Mouse (Mus musculus) myocyte (in vitro differentiated cells): ENCODE measurements around the gene Tnfrsf26. TPM values are rescaled to one million over a fixed set of nuclear protein-coding genes. Genes with fewer than 3 reads are reported as not detected.

Source experiments
- H3K27me3 ChIP-seq: one replicate; pipeline ENCODE4 v1.6.1; 2011; ENCODE audit not compliant: control insufficient read depth, insufficient read depth, insufficient read length
- H3K36me3 ChIP-seq: one replicate; pipeline ENCODE4 v1.6.1; 2011; ENCODE audit not compliant: control insufficient read depth, insufficient read depth
- H3K4me2 ChIP-seq: one replicate; pipeline ENCODE4 v1.6.1; 2011; ENCODE audit warnings: low read depth, control low read depth
- H3K4me3 ChIP-seq: one replicate; pipeline ENCODE4 v1.5.1; 2011; ENCODE audit warnings: mild to moderate bottlenecking, control low read depth, moderate library complexity
- H3K79me2 ChIP-seq: one replicate; pipeline ENCODE4 v1.6.1; 2011; ENCODE audit not compliant: control insufficient read depth, insufficient read depth
- H3ac ChIP-seq: one replicate; pipeline ENCODE4 v1.6.1; 2011; ENCODE audit not compliant: control insufficient read depth, insufficient read length
- CEBPB ChIP-seq: IDR thresholded peaks from 2 replicates; pipeline ENCODE4 v1.6.1; 2011; ENCODE audit warnings: mild to moderate bottlenecking, moderate library complexity; ENCODE audit not compliant: poor library complexity, insufficient read depth, severe bottlenecking
- E2F4 ChIP-seq: IDR thresholded peaks from one replicate; pipeline ENCODE4 v1.6.1; 2011; ENCODE audit warnings: mild to moderate bottlenecking, control low read depth, moderate library complexity; ENCODE audit not compliant: insufficient read depth
- MAX ChIP-seq: IDR thresholded peaks from one replicate; pipeline ENCODE4 v1.6.1; 2011; ENCODE audit warnings: low read depth, mild to moderate bottlenecking, control low read depth
- MYOD1 ChIP-seq, 3 experiments: IDR thresholded peaks; one replicate each; pipeline ENCODE4 v1.6.1; 2011; ENCODE audit warnings: control low read depth in 2 of 3, low read depth in 2 of 3, mild to moderate bottlenecking in 2 of 3, moderate library complexity in 1 of 3; ENCODE audit not compliant: insufficient read length in 2 of 3, control insufficient read depth in 1 of 3
- MYOG ChIP-seq, 3 experiments: IDR thresholded peaks; one replicate each; pipeline ENCODE4 v1.6.1; 2011; ENCODE audit warnings: control low read depth in 2 of 3, low read depth in 2 of 3, mild to moderate bottlenecking in 2 of 3; ENCODE audit not compliant: insufficient read length in 2 of 3, control insufficient read depth in 1 of 3, insufficient read depth in 1 of 3
- POLR2A ChIP-seq: IDR thresholded peaks from one replicate; pipeline ENCODE4 v1.6.1; 2011; ENCODE audit warnings: low read depth, mild to moderate bottlenecking, control low read depth, moderate library complexity; ENCODE audit not compliant: insufficient read length
- POLR2AphosphoS2 ChIP-seq: IDR thresholded peaks from one replicate; pipeline ENCODE4 v1.6.1; 2011; ENCODE audit warnings: low read depth, control low read depth; ENCODE audit not compliant: insufficient read length
- REST ChIP-seq: IDR thresholded peaks from one replicate; pipeline ENCODE4 v1.6.1; 2011; ENCODE audit warnings: mild to moderate bottlenecking, control low read depth, moderate library complexity; ENCODE audit not compliant: insufficient read depth, insufficient read length
- SRF ChIP-seq: IDR thresholded peaks from one replicate; pipeline ENCODE4 v1.6.1; 2011; ENCODE audit warnings: low read depth; ENCODE audit not compliant: control insufficient read depth, insufficient read length
- TCF12 ChIP-seq: IDR thresholded peaks from one replicate; pipeline ENCODE4 v1.6.1; 2011; ENCODE audit warnings: mild to moderate bottlenecking, control low read depth; ENCODE audit not compliant: poor library complexity, insufficient read depth, severe bottlenecking
- TCF3 ChIP-seq: IDR thresholded peaks from one replicate; pipeline ENCODE4 v1.6.1; 2011; ENCODE audit warnings: low read depth, control low read depth; ENCODE audit not compliant: insufficient read length
- USF1 ChIP-seq: IDR thresholded peaks from one replicate; pipeline ENCODE4 v1.6.1; 2011; ENCODE audit warnings: low read depth, mild to moderate bottlenecking, control low read depth, moderate library complexity
- polyA plus RNA-seq: library from polyadenylated mRNA; unstranded; fragments of >200 nt; fragmentation: generic; extraction: Trizol; gene quantifications from one replicate; pipeline ENCODE4 v1.2.1, GENCODE M21; 2012; ENCODE audit warnings: missing spikeins

The Tnfrsf26 gene
- polyA plus RNA-seq, 1 experiment, result 0.02 TPM

GRCm38 (mm10) chr7:143592255-143592654 is 36.3 kb downstream of the Tnfrsf26 start:
- H3K4me3 ChIP-seq, result no peak overlapping the region
- H3K36me3 ChIP-seq, result peaks cover 76% of the 10 kb centered on the region
- TF ChIP-seq MYOD1 (IDR thresholded peaks at IDR 0.05; ENCODE audit: control insufficient read depth in 1 of 3, insufficient read length in 2 of 3, low read depth in 2 of 3) (no peak), MYOG (IDR thresholded peaks at IDR 0.05; ENCODE audit: control insufficient read depth in 1 of 3, insufficient read depth in 1 of 3, insufficient read length in 2 of 3, low read depth in 2 of 3) (no peak), CEBPB (no peak)
- H3K27me3 ChIP-seq, result no peaks in the 10 kb centered on the region
- H3K79me2 ChIP-seq, result peaks cover 79% of the 10 kb centered on the region
- H3ac ChIP-seq, result no peak overlapping the region
- H3K4me2 ChIP-seq, result no peak overlapping the region

- no peaks in the 10 kb centered on the region for H3K27me3 ChIP-seq
- H3K4me3 ChIP-seq, result no peak overlapping the region
- peaks cover 36% of the 10 kb centered on the region for H3K79me2 ChIP-seq
- peaks cover 90% of the 10 kb centered on the region for H3K36me3 ChIP-seq
- H3ac ChIP-seq, result no peak overlapping the region
- no peak for TF ChIP-seq MAX
- TF ChIP-seq TCF12, result no peak
- no peak for TF ChIP-seq CEBPB
- TF ChIP-seq POLR2A, result no peak
- no peak for TF ChIP-seq MYOD1 (IDR thresholded peaks at IDR 0.05; ENCODE audit: control insufficient read depth in 1 of 3, insufficient read length in 2 of 3, low read depth in 2 of 3)
- no peak for TF ChIP-seq TCF3
- TF ChIP-seq SRF, result no peak
- no peak for TF ChIP-seq POLR2AphosphoS2
- TF ChIP-seq REST, result no peak
- no peak for TF ChIP-seq USF1
- TF ChIP-seq E2F4, result no peak
- TF ChIP-seq MYOG (IDR thresholded peaks at IDR 0.05; ENCODE audit: control insufficient read depth in 1 of 3, insufficient read depth in 1 of 3, insufficient read length in 2 of 3, low read depth in 2 of 3), result no peak
- H3K4me2 ChIP-seq, result no peak overlapping the region
Measured at GRCm38 (mm10) chr7:143588006-143588405, 40.5 kb downstream of the Tnfrsf26 start.

GRCm38 (mm10) chr7:143587586-143587985 is 40.9 kb downstream of the Tnfrsf26 start:
- Histone ChIP-seq H3K36me3 (peaks cover 90% of the 10 kb centered on the region), H3K4me3 (no peak overlapping the region), H3K27me3 (no peaks in the 10 kb centered on the region), H3K79me2 (peaks cover 32% of the 10 kb centered on the region), H3ac (no peak overlapping the region), H3K4me2 (no peak overlapping the region)
- TF ChIP-seq CEBPB (no peak), MYOD1 (IDR thresholded peaks at IDR 0.05; ENCODE audit: control insufficient read depth in 1 of 3, insufficient read length in 2 of 3, low read depth in 2 of 3) (no peak), POLR2AphosphoS2 (no peak), POLR2A (no peak), MYOG (IDR thresholded peaks at IDR 0.05; ENCODE audit: control insufficient read depth in 1 of 3, insufficient read depth in 1 of 3, insufficient read length in 2 of 3, low read depth in 2 of 3) (no peak), MAX (no peak), USF1 (no peak), TCF12 (no peak), E2F4 (no peak), SRF (no peak), REST (no peak), TCF3 (no peak)

- Histone ChIP-seq H3K4me3 (no peak overlapping the region), H3ac (no peak overlapping the region), H3K79me2 (peaks cover 2% of the 10 kb centered on the region), H3K27me3 (no peaks in the 10 kb centered on the region), H3K4me2 (no peak overlapping the region), H3K36me3 (peaks cover 83% of the 10 kb centered on the region)
- TF ChIP-seq MAX, result no peak
- TF ChIP-seq REST, result no peak
- no peak for TF ChIP-seq POLR2A
- TF ChIP-seq USF1, result no peak
- no peak for TF ChIP-seq SRF
- TF ChIP-seq MYOD1 (IDR thresholded peaks at IDR 0.05; ENCODE audit: control insufficient read depth in 1 of 3, insufficient read length in 2 of 3, low read depth in 2 of 3), result no peak
- no peak for TF ChIP-seq TCF3
- TF ChIP-seq POLR2AphosphoS2, result no peak
- TF ChIP-seq TCF12, result no peak
- no peak for TF ChIP-seq E2F4
- no peak for TF ChIP-seq CEBPB
- no peak for TF ChIP-seq MYOG (IDR thresholded peaks at IDR 0.05; ENCODE audit: control insufficient read depth in 1 of 3, insufficient read depth in 1 of 3, insufficient read length in 2 of 3, low read depth in 2 of 3)
Measured at GRCm38 (mm10) chr7:143583956-143584355, 44.6 kb downstream of the Tnfrsf26 start.

GRCm38 (mm10) chr7:143583025-143583424 is 45.5 kb downstream of the Tnfrsf26 start:
- H3K36me3 ChIP-seq, result peaks cover 79% of the 10 kb centered on the region
- no peaks in the 10 kb centered on the region for H3K27me3 ChIP-seq
- no peak overlapping the region for H3K4me3 ChIP-seq
- no peaks in the 10 kb centered on the region for H3K79me2 ChIP-seq
- H3ac ChIP-seq, result no peak overlapping the region
- TF ChIP-seq E2F4 (no peak), MYOD1 (IDR thresholded peaks at IDR 0.05; ENCODE audit: control insufficient read depth in 1 of 3, insufficient read length in 2 of 3, low read depth in 2 of 3) (no peak), POLR2A (no peak), USF1 (no peak), MAX (no peak)
- no peak overlapping the region for H3K4me2 ChIP-seq
